Mouse (Mus musculus): ENCODE results near the gene Agtr1a.

Agtr1a gene

DNA sequence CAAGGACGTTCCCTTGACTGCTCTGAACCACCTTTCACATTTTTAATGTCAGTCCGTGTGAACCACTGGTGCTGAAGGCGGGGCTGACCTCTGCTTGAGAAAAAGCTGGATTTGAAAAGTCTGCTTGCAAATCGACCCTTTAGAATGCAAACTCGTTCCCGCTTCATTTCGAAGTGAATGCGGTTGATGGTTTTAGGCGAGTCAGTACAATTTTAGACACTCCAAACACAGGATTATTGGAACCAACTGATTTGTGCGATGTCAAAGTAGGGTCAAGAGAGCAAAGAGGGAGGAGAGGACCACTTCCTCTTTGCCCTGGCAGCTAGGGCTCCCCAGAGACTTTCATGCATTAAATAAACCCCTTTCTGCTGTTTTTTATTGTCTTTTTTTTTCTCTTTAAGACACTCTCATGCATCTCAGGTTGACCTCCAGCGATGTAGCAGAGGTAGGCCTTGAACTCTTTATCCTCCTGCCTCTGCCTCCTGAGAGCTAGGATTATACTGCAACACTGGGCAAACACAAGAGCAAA lies 27.9 kb downstream of the Agtr1a start:
- no peak for DNase-seq

DNA sequence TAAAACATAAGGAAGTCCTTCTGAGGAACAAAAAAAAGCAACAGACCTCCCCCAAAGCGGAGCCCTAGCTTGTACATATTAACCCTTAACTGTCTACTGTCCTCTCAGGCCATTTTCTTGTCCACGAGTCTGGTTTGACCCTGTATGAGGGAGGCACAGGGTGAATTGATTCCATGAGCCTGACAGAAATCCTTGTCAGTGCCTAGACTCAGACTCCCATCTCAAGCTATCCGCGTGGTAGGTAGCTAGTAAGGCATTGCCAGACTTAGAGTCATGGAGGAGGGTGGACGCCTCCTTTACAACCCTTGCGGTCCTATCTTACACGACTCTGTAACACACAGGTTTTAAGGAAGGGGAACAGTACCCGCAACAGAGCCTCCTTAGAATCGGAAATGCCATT lies 28.5 kb downstream of the Agtr1a start:
- no peak for DNase-seq

DNA sequence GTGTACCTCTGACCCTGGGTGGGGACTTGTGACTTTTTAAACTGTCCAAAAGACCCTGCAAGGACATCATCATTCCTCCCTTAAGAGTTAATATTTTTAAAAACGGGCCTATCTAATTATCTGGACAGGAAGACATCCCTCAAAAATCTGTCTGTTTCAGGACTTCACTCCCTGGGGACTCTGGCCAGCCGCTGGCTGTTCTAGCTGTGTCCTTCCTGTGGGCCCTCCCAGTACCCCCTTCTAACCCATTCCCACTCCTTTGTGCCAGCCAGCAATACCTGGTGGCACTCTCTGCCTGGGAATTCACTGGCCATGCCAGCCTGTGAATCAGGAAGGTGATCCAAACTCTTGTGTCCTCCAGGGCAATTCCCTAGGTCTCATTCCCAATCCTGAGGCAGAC lies 29.1 kb downstream of the Agtr1a start:
- no peak for DNase-seq

DNA sequence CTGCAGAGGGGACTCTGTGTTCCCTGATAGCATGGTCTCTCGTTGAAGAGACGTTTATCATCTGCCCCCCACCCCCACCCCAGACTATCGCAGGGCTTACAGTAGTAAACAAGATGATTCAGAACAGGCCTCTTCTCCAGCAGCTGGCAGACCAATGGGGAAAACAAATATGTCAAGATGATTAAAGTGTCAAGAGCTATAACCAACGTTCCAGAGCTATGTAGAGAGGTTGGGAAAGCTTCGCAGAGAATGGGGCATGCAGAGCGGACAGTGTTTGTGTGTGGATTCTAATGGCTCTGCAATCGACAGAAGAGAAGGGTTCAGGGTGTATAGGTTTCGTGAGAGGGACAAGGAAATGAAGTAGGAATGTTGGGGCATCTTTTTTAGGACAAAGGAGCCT lies 31.9 kb downstream of the Agtr1a start:
- no peak for DNase-seq

DNA sequence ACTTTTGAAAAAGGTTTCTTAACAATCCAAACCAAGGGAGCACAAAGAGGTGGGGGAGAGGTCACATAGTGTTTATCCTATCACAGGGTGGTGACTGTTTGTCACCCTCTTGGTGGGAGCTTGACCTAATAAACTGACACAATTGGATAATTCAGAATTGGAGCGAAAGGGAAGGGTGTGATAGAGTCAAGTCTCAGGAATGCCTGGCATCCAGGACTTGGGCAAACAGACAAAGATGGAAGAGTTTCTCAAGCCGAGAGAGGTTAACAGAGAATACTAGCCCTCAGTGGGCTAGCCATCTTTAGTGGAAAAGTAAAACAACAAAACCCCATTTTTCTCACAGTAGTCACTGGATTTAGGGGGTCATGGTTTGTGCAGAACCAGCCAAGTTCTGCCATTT lies 32.5 kb downstream of the Agtr1a start:
- no peak for DNase-seq

DNA sequence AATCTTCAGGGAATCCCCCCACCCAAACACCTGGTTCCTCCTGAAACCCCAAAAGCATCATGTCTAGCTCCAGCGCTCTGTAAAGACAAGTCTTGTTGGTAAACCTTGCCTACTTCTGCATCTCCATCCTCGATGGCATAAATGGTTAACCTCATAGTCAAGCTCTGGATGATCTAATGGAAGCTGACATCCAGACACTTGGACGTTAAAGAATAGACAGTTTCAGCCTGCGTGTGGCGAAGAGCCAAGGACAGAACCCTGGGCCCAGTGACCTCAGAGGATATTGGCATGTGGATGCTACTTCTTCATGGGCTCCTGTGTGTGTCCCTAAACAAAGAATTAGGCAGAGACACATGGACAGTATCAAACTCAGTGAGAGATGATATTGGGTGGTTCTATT lies 42.6 kb downstream of the Agtr1a start:
- no peak for DNase-seq

DNA sequence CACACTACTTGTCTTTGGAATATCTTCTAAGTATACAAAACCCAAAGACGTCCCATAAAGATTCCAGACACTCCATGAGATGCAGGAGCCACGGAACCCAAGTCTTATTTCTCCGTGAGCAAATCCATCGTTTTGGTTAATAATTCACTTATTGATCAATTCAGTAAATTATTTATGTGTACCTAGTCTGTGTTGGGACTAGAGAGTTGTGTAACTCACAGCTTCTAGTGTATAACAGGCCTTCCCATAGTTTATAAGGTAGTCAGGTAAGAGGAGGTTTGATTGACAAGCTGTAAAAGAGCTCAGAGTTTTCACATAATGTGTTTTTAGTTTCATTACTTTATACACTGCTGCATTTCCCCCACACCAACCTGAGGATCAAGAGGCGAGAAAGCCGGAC lies 48.9 kb downstream of the Agtr1a start:
- no peak for DNase-seq

DNA sequence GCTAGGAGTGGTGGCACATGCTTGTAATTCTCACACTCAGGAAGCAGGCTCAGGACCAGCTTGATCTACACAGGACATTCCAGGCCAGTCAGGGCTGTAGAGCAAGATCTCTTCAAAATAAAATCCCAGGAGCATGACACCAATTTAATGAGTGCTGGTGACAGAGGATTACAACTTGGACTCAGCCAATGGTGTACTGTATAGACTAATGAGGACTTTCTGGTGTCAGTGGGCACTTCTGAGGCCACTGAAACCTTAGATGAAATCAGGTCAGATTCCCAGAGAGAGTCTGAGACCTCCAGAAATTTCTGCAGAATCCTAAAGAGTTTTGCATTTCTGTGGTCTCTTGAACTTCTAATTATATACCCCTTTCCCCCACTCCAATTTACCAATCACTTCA lies 57.9 kb downstream of the Agtr1a start:
- no peak for DNase-seq

DNA sequence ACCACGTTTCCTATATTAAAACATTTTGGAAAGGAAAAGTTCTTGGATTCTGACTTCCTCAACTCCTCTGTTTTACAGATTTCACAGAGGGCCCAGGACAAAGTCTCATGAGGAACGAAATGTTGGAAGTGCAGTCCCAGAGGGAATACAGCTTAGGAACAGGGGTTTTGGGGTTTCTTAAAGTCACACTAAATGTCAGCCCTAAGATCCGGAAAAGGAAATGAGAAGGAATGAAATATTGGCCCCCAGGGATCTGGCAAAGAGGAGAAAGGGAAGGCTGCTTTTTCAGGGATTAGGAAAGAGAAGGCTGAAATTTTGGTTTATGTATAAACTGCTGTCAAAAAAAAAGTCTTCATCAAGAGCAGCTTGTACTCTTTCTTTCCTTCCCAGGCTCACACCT lies 60.2 kb downstream of the Agtr1a start:
- DNase-seq = no peak

DNA sequence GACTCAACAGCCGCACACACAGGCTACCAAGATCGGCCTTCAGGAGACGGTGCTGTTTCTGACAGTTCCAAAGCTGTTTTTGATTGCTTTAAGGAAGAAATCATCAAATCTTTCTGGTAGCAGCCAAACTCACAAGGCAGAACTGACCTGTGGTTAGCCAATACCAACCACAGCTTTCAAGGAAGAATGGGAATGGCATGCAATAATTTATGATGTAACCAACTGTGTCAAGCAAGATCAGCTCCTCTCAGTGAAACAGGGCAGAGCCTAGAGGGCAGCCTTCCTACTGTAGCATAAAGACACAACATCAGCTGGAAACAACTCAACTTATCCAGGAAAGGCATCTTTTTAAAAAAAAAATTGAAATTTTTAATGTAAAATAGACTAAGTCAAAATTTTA lies 62.6 kb downstream of the Agtr1a start:
- no peak for DNase-seq

DNA sequence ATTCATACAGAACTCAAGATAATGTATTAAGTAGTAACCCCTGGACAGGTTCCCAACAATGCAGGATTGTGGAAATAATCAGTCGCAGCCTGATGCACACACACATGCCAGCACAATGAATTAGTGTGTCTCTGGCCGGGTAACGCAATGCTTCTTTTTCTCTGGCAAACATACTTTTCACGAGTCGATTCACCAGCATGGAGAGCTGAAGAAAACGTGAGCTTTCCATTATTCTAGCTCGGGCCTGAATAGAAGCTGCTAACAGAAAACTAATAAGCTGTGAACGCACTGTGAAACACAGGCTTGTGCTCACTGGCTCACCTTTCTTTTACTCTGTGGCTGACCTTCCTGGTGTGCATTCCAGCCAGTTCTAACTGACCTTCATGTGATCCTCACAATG lies 64.4 kb downstream of the Agtr1a start:
- no peak for DNase-seq

DNA sequence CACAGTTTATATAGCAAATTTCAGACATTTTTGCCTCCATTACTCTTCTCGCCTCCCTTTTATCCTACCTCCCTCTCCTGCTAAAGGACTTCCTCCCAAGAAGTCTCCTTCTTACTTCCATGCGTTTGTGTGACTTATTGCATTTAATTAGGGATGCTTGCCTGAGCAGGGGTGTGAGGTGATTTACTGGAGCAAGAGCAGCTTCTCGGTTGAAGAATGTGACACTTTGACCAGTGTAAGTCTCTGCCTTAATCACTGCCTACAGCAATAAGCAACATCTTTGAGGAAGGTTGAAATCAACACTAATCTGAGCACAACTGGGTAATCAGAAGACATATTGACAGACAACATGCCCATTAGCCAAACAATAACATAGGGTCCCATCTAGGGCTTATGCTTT lies 67.6 kb downstream of the Agtr1a start:
- DNase-seq = no peak

DNA sequence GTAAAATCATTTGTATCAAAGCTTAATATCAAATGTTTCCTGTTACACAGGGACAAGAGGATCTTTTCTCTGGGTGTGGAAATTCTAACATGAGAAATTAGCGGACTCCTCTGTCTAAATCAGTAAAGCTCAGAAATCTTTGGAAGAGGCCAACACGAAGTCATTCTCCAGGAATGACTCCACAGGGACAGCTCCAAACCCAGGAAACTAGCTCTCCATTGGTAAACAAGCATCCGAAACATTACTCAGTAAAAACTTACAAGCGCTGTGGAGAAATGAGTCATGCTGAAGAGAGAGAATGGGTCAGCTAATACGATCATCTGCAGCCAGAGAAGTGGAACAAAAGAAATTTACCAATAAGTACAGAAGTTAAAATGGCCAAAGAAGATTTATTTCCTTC lies 82.4 kb downstream of the Agtr1a start:
- DNase-seq = no peak

DNA sequence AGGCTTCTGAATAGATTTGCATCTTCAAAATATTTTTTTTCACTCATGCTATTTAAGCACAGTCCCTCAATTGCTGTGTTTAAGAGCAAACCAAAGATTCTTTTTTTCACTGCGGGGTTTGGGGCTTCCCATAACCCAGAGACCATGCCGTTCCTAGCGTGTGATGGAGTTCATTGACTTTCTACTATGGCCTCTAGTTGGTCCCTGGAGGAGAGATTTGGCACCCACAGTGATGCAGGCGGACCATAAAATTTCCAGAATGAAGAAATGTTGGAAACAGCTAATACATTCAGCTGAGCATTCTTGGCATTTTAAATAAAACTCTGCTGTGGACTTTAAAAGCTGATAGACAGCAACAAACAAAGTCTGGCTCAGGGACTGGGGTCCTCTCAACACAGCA lies 90.8 kb downstream of the Agtr1a start:
- no peak for DNase-seq

DNA sequence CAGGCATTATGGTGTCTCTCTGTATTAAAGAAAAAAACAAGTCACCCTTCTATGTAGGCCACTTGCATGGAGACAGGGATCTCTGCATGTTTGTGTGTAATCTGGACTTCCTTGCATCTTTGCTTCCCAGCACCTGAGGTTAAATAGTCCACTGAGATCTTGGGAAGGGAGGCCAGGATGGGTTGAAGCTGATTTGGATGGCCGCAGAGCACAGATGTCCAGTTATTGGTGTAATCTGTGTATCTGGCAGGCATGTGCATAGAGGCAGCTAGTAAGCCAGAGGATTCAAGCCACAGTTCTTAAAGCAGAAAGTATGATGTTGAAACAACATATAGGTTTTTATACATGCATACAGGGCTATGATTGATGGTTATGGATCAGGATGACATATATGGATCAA lies 91.2 kb downstream of the Agtr1a start:
- no peak for DNase-seq

Measured in thymus, postnatal 36 days (tissue).